Mouse (Mus musculus) fibroblast of lung, adult 2 months (primary cell): Measurements from ENCODE around the gene Fam166b.

ENCODE experiments used
- DNase-seq: peaks from one replicate; pipeline ENCODE4 v3.0.0-alpha.2; 2011; ENCODE audit warnings: low read depth

Gene Fam166b

DNA sequence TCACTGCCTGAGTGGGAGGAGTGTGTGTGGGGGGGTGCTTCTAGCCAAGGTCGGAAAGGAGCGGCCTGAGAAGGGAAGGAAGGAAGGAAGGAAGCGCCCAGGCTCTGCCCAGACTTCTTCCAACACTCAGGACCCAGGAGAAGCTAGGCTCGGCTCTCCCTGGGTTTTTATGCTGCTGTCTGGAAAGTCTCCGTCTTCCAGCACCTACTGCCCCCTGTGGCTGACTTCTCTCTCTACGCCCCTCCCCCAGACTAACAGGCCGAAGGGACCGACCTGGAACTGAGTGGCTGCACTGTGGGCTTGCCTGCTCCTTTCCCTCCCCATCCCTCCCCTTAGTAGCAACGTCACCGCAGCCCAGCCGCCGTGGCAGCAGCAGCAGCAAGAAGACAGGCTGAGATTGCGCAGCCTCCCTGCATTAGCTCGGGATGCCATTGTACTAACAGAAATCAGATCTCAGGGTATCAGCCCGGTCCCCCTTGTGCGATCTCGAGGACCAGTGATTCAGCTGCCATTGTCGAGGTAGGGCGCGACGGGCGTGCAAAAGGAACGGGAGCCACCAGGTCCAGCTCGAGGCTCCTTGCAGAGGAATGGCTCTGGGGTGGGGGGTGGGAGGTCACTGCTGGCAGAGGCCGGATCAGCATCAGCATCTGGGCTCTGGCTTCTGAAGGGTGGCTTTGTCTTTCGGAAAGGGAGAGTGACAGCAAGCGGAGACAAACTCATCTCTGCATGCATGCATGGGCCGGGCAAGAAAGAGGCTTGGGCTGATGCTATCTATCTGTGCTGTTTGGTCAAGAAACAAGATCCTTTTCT, 22.6 kb downstream of the Fam166b start:
- DNase-seq: peak; percentile 87

DNA sequence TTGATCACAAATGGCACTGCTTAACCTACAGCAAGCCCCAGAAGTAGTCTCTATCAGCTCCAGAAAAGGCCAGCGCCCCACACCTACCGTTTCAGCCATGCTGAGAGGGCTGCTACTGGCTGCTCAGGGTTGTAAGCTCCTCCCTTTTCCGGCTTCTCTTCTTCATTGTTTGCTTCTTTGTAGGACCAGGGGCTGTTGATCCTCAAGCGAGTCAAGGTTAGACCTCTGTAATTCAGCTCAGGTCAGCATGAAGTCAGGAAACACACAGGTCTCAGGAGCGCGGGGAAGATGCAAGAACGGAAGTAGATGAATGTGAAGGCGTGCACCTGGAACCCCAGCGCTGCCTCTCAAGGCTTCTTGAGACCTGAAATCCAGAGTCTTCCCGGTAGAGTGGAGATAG, 24.2 kb downstream of the Fam166b start:
- DNase-seq: no peak

DNA sequence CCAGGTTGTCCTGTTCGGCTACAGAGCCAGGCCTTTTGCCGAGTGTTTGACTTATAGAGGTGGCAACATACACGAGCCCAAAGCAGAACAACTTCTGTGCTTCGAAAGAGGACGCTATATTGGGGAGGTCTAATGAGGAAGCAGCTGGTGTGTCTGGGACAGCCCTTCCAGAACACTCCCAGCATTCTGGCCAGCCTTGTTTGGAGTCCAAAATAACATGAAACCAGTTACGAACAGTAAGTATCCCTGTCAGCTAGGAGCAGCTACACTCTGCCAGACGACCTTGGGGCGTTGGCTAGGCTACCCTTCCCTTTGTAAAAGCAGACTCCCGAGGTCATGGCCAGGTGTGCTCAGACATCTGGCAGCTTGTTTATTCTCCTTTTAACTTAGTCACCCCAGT, 26.7 kb downstream of the Fam166b start:
- DNase-seq: no peak

DNA sequence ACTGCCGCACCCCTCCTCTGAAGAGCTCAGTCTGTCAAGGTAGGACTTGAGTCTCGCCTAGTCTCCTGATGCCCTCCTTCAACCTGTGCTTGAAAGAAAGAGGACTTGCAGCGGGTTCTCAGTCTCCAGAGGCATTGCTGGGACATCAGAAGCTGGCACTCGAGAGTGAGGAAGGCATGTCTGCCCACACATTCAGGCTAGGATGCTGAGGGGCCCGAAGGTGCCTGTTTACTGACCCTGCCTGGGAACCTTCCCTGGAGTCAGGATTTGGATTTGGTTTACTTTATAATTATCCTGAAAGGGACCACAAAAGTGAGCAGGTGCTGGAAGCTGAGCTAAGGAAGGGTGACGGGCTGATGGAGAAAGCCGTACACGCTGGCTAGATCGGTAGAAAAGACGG, 27.4 kb downstream of the Fam166b start:
- no peak for DNase-seq

DNA sequence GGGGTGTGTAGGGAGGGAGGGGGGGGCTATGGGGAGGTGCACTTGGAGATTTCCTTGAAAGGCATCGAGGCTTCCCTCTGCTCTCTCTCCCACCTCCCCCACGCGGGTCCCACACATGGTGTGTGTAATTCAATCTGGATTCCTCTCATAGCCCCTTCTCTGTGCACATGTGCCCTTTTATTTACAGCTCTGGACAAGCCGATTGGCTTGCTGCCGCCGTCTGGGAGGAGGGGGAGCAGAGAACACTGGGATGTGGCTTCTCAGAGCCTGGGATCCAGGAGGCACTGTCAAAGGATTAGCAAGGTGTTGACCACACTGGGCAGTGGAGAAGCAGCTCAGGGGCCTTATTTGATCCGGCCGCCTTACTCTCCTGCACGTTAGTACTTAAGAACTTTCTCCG, 28.0 kb downstream of the Fam166b start:
- DNase-seq: no peak

DNA sequence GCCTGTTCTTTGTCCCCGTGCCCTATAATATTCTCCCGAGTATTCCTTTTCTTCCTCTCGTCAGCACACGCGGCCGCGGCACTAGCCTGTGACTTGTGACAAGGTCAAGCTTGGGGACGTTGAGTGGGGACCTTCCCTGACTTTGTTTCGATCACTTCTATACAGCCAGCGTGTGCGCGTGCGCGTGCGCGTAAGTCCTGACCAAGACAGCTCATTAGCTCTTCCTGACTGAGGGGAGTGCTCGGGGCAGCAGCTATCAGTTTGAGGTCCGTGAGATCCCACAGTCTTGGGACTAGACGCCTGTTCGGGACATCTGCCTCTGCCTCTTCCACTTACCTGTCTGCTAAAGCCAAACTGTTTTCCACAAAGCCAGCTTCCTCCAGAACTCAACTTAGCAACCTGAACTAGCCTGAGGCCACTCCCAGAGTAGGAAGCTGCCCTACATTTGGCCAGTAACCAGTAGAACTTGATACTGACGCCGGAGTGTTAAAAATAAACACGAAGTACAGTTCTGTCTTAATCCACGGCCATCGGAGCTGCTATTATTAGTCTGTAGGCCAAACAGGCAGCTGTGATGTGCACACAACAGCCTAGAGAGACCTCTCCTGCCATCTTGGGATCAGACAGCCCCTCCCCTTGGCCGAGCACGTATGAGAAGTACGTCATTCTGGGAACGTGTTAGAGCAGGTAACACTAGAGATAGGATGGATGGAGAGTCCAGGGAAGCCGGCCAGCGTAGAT, 29.4 kb downstream of the Fam166b start:
- no peak for DNase-seq

DNA sequence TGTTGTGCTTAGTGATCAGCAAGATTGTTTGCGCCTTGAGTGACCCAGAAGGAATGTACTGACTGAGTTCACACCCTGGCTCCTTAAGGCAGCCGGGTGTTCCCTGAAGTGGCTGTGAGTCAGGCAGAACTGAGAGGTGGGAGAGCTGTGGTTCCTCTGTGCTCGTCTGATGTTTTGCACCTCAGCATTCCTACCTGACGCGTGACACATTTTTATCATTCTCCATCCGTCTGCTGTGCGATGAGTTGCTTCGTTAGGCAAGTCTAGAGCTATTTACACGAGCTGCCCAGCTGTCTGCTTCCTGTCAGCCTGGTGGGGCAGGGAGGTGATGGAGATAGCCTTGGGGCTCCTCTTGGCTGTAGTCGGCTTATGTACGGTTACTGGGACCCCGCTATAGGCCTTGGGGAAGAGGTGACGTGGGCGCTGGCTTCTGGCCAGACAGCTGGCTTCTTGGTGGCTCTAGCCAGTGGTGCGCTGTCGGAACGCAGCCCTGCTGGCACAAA, 30.1 kb downstream of the Fam166b start:
- DNase-seq: peak; percentile 70

DNA sequence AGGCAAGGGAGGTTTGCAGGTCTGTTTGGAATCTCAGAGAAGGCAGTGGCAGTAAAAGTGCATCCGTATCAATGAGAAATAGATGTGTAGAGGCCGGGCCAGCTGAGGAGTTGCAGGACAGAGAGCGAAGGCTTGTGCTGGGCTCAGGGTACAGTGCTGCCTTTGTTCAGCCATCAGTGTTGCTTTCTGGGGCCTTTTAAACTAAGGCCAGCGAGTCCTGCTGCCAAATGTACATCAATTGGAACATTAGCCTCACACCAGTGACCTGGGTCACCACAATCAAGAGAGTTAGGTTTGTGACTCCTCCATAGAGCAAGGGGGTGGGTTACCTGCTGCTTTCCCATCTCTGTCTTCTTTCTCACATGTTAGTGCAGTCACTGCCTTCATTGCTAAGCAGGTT, 30.9 kb downstream of the Fam166b start:
- no peak for DNase-seq

DNA sequence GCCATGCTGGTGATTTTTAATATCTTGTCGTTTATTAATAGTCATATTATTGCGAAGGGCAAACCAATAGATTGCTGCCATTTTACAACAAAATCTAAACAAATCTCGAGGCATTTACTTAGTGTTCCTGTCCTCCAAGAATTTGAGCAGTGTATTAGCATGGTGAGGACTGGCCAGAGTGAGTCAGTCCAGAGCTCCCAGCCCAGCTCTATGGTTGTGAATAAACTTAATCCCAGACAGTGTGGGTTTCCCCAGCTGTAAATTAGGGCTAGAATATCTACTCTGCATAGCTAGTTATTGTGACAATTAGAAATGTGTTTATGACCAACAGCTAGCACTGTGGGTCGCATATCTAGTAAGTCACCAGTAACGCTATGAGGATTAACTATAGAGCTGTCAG, 32.6 kb downstream of the Fam166b start:
- no peak for DNase-seq

DNA sequence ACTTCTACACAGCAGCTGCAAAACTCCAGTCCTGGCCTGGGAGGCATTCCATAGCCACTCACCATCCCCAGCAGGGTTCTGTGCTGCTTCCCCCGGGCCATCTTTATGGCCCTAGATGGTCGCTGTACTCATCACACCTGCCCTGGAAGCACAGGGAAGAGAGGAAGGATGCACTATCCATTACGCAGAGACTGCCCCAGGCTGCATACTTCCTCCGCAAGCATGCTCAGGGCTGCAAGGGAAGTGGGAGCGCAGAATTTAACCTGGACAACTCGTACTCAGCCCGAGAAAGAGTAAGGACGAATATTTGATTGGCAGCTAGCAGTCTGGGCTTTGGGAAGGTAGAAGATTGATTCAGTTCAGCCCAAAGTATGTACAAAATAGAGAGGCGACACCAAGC, 33.1 kb downstream of the Fam166b start:
- DNase-seq: no peak

DNA sequence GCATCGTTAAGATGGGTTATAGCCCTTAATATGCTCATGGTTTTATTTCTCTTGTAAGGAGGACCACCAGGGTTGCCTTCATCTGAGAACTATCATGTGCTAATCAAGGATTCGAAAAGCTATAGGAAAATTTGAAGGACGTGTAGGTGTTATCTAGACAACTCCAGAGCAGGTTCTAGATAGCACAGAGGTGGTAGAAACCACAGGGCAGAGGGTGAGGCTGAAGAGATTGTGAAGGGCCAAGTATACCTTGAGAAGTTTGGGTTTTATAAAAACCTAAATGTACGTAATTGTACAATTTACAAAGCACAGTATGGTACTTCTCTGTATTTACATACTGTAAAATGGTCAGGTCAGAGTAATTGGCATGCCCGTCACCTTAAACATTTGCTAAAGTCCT, 33.8 kb downstream of the Fam166b start:
- DNase-seq: no peak

DNA sequence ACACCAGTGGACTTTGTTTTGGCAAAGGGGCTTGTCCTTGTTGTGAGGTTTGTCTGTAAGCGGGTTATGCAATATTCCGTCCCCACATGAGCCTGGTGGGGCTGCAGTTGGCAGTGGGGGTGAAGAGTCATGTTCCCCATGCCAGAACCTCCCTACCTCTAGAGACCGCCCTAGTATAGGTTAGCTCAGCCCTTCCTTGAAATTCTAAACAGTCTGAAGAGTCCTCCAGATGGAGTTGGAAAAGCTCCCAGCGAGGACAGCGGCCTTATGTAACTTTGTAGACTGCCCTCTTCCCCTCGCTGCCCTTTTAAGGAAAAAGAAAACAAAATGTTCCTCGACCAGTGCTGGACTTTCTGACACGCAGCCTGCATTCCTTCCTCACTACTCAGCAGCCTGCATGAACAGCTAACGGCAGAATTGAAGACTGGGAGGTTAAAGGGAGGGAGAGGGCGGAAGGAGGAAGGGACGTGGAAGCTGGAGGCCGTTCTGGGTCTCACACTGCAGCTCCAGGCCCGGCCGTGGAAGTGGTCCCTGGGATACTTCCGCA, 34.5 kb downstream of the Fam166b start:
- DNase-seq: peak; percentile 96

DNA sequence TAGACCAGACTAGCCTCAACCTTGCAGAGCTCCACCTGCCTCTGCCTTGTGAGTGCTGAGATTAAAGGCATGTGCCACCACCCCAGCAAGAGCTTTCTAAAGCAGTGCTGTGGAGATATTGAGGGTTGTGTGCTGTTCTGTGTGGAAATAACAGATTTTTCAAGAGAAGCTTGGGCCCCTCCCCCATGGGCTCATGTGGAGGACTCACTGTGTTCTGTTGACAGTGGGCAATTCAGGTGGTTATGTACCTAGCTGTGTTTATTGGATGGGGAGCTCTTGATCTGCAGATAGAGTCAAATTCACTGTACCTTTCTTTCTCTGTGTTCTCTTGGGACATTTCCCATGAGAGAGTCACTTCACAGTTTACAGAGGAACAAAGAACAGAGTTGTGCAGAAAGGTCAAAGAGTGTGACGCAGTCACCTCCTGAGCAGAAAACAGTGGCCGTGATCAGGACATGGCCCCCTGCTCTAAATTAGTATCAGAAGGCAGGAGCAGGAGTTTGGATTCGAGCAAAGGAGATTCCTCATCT, 37.3 kb downstream of the Fam166b start:
- no peak for DNase-seq

DNA sequence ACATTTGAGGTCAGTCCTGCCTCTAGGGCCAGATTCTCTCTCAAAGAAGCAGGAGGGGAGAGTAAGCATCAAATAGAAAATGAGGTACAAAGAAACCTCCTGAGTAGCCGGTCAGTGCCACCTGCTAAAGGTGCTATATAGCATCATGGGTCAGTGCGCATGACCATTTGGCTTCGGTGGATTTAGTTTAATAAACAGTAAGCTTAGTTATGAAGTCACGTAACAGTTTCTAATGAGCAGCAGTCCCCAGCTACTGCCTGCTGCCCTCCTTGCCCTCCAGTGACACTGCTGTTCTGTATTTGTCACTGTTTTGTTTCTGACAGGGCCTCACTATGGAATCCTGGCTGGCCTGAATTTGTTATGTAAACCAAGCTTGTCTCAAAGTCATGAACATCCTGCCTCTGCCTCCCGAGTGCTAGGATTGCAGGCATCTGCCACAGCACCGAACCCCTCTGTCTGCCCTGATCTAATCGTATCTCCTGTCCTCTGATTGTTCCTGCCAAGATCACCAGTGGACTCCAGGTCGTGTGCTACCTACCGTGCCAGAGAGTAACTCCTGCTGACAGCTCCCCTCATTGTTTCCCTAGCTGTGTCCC, 39.0 kb downstream of the Fam166b start:
- DNase-seq: no peak

DNA sequence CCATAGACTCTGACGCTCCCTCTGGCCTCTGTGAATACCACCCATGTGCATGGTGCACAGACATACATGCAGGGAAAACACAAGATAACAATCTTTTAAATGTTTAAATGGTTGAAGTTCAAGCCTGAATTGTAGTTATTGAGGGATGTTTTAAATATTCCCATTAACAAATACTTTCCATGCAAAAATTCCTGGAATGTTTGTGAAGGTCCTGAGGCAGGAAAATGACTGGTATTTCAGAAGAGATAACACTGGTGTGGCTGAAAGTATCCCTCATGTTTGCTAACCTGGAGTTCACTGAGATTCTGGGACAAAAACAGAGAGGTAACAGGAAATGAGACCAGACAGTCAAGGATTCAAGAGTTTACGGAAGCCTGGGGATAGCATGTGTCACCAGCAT, 39.5 kb downstream of the Fam166b start:
- DNase-seq: no peak

DNA sequence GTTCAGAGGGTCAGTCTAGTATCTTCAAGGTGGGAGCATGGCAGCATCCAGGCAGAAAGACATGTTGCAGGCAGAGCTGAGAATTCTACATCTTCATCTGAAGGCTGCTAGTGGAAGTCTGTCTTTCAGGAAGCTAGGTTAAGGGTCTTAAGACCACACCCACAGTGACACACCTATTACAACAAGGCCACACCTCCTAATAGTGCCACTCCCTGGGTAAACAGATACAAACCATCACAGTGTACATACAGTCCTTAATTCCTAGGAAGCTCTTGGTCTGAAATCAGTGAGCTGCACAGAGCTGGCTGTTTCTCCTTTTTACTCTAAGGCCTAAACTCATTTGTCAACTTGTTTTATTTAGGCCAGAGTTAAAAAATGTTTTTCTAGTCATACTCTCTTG, 42.0 kb downstream of the Fam166b start:
- no peak for DNase-seq

DNA sequence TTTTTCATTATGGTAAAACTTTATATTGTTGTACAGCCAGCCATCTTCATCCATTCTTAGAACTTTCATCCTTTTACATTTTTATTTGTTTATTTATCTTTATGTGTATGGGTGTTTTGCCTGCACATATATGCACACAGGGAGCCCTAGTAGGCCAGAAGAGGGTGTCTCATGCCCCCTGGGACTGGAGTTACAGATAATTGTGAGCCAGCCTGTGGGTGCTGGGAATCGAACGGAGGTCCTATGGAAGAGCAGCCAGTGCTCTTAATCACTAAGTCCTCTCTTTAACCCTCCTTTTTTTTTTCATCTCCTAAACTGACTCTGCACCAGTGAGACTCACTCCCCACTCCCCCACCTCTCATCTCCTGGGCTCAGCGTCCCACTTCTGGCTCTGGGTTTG, 44.4 kb downstream of the Fam166b start:
- DNase-seq: no peak

DNA sequence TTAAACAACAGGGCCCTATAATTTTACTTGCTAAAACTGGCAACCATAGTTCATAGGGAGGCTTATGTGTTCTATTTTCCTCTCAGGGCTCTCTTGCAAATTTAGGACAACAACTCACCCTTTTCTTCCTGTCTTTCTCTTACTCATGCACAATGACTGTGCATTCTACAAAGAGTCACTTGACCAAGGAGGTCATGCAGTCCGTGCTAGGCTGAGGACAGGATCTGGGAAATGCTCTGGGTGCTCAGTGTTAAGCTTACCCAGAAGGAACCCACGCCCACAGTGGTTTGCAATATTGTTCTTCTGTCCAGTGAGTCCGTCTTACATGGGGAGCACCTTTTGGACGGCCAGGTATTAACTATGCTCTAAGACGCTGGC, 44.9 kb downstream of the Fam166b start:
- no peak for DNase-seq

DNA sequence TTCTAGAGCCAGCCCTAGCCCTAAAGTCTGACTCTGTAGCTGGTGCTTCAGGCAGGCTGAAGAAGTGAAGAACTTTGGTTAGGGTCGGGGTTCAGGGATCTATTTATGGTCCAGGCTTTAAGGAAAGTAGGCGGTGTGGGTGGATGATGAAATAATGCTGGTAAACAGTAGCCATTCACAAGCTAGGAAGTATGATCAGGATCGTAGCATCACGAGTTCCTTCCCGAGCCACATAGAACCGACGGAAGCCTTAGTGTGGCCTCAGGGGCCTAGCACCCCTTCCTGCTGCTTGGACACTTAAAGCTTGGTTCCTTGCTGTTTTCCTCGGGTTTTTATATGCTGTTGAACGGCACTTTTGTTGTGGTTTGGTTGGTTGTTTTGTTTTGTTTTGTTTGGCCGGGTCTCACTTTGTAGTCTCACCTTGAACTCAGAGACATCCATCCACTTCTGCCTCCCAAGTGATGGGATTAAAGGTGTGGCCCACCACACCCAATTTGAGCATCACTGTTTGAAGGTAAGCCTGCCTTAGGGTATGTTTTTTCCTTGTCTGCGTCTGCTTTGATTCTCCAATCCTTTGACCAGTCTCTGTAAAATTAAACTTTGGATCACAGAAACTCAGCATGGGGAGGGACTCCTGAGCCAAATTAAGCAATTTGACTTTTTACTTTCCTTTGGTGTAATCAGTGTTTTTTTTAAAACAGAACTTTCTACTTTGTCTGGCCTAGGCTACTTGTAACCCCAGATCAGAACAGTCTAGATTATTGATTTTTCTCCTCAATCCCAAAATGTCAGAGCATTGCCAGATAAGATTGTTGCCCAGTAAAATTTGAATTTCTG, 45.5 kb downstream of the Fam166b start:
- DNase-seq: no peak

DNA sequence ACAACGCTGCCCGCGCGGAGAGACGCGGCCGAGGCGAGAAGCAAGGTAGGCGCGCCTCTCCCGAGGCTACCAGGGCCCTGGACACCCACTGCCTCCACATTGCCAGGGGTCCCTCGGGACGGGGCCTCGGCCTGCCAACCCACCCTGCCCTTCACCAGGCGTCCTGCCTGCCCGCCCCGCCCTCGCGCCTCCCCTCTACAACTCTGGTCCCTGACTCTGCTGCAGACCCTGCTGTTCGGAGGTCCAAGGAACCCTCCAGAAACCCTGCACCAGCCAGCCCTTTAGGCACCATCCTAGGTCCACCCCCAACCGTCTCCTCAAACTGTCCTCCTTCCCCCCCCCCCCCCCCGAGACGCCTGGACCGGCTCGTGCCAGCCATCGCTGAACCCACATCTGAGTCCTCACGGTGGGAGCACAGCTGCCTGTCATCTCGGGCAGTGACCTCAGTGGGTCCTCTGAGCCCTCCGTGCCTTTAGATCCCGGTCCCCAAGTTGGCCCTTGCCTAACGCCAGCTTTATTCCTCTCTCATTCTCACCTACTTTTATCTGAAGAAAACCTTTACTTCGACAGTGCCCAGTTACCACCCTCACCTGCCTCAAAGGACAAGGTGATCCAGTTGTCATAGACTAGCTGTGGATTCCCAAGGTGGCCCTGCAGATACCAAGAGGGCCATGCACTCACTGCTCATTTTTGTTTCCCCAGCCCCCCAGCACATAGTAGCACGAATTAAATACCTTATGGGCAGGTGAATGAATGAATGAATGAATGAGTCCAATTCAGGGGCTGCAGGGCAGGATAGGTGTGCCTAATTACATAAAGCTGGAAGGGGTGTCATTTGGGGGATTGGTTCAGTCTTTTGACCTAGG, 46.5 kb downstream of the Fam166b start:
- DNase-seq: no peak
